Mouse (Mus musculus) lung, postnatal 0 days (tissue): ENCODE measurements around the gene Mrpl54.

Experiments
- CTCF ChIP-seq: IDR thresholded peaks from 2 replicates; pipeline ENCODE4 v1.5.1; 2016; ENCODE audit warnings: antibody characterized with exemption, mild to moderate bottlenecking
- EP300 ChIP-seq: IDR thresholded peaks from 2 replicates; pipeline ENCODE4 v1.6.1; 2016; ENCODE audit warnings: antibody characterized with exemption, mild to moderate bottlenecking, control low read depth

GRCm38 (mm10) chr10:81298369-81299100, 31.8 kb upstream of the Mrpl54 start:
- no peak for TF ChIP-seq EP300
- no peak for TF ChIP-seq CTCF
